In the genomic region with DNA sequence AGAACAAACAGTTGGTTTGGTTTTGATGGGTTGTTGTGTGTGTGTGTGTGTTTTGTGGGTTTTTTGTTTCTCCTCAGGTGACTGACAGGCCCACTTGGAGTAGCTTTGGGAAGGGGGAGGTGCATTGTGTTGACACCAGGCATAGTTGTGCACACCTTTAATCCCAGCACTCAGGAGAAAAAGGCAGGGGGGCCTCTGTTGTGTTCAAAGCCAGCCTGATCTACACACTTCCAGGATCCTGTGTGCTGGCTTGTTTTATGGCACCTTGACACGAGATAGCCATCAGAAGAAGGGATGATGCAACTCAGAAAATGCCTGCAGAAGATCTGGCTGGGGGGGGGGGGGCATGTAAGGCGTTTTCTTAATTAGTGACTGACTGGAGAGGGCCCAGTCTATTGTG, we compare ENCODE assay signal across 11 mouse cellular contexts. TPM values are rescaled to one million over a fixed set of nuclear protein-coding genes. Genes with fewer than 3 reads are reported as not detected.
DNase-seq lines count a peak whose midpoint lies in the region; ATAC-seq lines count a peak whose summit lies in the region.
"Had no signal": no experiment of that assay in that cellular context is flagged by ENCODE, and none has a peak within 500 bp of the region (broad histone marks: within the 10 kb centered on the region; RNA-seq: fewer than 3 reads in every experiment).

No protein-coding gene starts in this region.

- ATAC-seq in heart, embryonic 13.5 days (ENCODE audit: extremely low read depth, insufficient number of reproducible peaks, low FRiP score, low TSS enrichment) = no peak
- no peak for ATAC-seq in neural tube, embryonic 13.5 days (ENCODE audit: low read depth)
- ATAC-seq: Patski had no signal

- H3K27me3 ChIP-seq in heart, embryonic 13.5 days (replicated peaks) = no peaks in the 10 kb centered on the region
- H3K27me3 ChIP-seq in neural tube, embryonic 13.5 days = no peaks in the 10 kb centered on the region
- H3K27me3 ChIP-seq in limb, embryonic 10.5 days (ENCODE audit: low read depth, poor library complexity, severe bottlenecking) = no peaks in the 10 kb centered on the region
- H3K27me3 ChIP-seq: Patski had no signal

- 61% methylated on average over 2 of the region's 2 CpGs for WGBS in heart, embryonic 13.5 days
- 51% methylated on average over 2 of the region's 2 CpGs for WGBS in neural tube, embryonic 13.5 days
- 39% methylated on average over 2 of the region's 2 CpGs for WGBS in limb, embryonic 10.5 days

- H3K4me1 ChIP-seq in heart, embryonic 13.5 days = peaks cover 37% of the 10 kb centered on the region
- peaks cover 37% of the 10 kb centered on the region for H3K4me1 ChIP-seq in neural tube, embryonic 13.5 days (replicated peaks)
- H3K4me1 ChIP-seq in limb, embryonic 10.5 days = peaks cover 31% of the 10 kb centered on the region

- DNase-seq in heart, adult 9 months (ENCODE audit: low spot score in 2 of 2) = no peak
- no peak for DNase-seq in neural tube, embryonic 10.5 days (ENCODE audit: extremely low spot score, low spot score)
- no peak for DNase-seq in limb, embryonic 10.5 days (ENCODE audit: low spot score)
- DNase-seq in left cerebral cortex, adult 18-20 months (ENCODE audit: low spot score in 2 of 2) = no peak
- no peak for DNase-seq in gastrocnemius, postnatal 4 days (ENCODE audit: low spot score in 2 of 2)
- DNase-seq in lung, postnatal 10 days = no peak
- DNase-seq: B cell, adult 2 months; cerebellum, adult 9-10 months had no signal

- H3K4me3 ChIP-seq in heart, embryonic 13.5 days = no peak overlapping the region
- H3K4me3 ChIP-seq in neural tube, embryonic 13.5 days = no peak overlapping the region
- peak overlapping the region; percentile 70; the same call in 1 of the 2 replicates for H3K4me3 ChIP-seq in limb, embryonic 10.5 days

- H3K9me3 ChIP-seq in heart, embryonic 13.5 days = no peaks in the 10 kb centered on the region
- H3K9me3 ChIP-seq in neural tube, embryonic 13.5 days = no peaks in the 10 kb centered on the region
- H3K9me3 ChIP-seq in limb, embryonic 10.5 days (replicated peaks) = no peaks in the 10 kb centered on the region

- H3K36me3 ChIP-seq in heart, embryonic 13.5 days = peaks cover 24% of the 10 kb centered on the region
- peaks cover 15% of the 10 kb centered on the region for H3K36me3 ChIP-seq in neural tube, embryonic 13.5 days
- H3K36me3 ChIP-seq in limb, embryonic 10.5 days = peaks cover 24% of the 10 kb centered on the region

- peak overlapping the region; percentile 79; the same call in 1 of the 2 replicates for H3K4me2 ChIP-seq in heart, embryonic 13.5 days
- peak overlapping the region; percentile 98; the same call in 1 of the 2 replicates for H3K4me2 ChIP-seq in neural tube, embryonic 13.5 days

- peak overlapping the region; percentile 85; the same call in 1 of the 2 replicates for H3K9ac ChIP-seq in heart, embryonic 13.5 days
- H3K9ac ChIP-seq in neural tube, embryonic 13.5 days = no peak overlapping the region

- no peak overlapping the region for H3K27ac ChIP-seq in heart, embryonic 13.5 days (replicated peaks)
- no peak overlapping the region for H3K27ac ChIP-seq in neural tube, embryonic 13.5 days (replicated peaks)
- H3K27ac ChIP-seq in limb, embryonic 10.5 days = no peak overlapping the region

RNA-seq across cellular contexts. Expression of a gene that starts 14.9 kb away (rescaled TPM):
- polyA plus RNA-seq in heart, embryonic 13.5 days (2015; fragmentation: Nextera tagmentation; extraction: Ambion mirVana) = 137 and 146 TPM in 2 replicates
- polyA plus RNA-seq in neural tube, embryonic 13.5 days (2015; fragmentation: Nextera tagmentation; extraction: Ambion mirVana) = 106 and 118 TPM in 2 replicates
- polyA plus RNA-seq in limb, embryonic 10.5 days (2016; fragmentation: Nextera tagmentation; extraction: Ambion mirVana) = 117 and 131 TPM in 2 replicates
- 100 to 1,000 TPM; 113 to 116 TPM for total RNA-seq in left cerebral cortex, adult 18-20 months (2021)
- 100 to 1,000 TPM; 154 to 169 TPM for total RNA-seq in gastrocnemius, postnatal 4 days (2021)
